Mouse (Mus musculus): ENCODE results near the gene Diras1. TPM values are rescaled to one million over a fixed set of nuclear protein-coding genes. Genes with fewer than 3 reads are reported as not detected.

Diras1 gene
- polyA plus RNA-seq, 1 experiment from 2014 or later: 0.40 TPM

DNA sequence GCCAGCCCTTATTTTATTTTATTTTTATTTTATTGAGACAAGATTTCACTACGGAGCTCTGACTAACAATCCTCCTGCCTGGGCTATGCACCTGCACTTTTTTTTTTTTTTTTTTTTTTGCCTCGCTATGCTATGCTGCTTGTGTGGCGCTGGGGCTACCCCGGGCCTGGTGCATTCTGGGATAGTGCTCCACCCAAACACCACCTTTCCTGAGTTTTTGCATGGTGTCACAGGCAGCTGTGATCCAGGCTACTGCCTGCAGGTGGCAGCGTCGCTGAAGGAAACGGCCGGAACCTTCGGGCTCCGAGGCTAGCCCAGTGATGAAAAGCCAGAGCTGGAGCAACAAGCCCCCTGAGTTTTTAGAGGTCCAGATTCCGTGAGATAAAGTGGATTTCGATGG, 26.7 kb downstream of the Diras1 start:
- Histone ChIP-seq H3K4me3 (ENCODE audit: low read depth, low read length) (no peak overlapping the region), H3K27ac (replicated peaks) (no peak overlapping the region), H3K27me3 (ENCODE audit: control insufficient read depth, insufficient read depth, low read length) (no peaks in the 10 kb centered on the region), H3K36me3 (ENCODE audit: control insufficient read depth, insufficient read depth, low read length) (no peaks in the 10 kb centered on the region), H3K9ac (ENCODE audit: low read length) (no peak overlapping the region), H3K4me2 (replicated peaks; ENCODE audit: low read depth) (no peak overlapping the region), H3K4me1 (replicated peaks; ENCODE audit: control insufficient read depth, insufficient read depth) (no peaks in the 10 kb centered on the region; the same call in 1 of the 2 replicates), H3K9me3 (ENCODE audit: control insufficient read depth, low read length) (no peaks in the 10 kb centered on the region)
- TF ChIP-seq CTCF (IDR thresholded peaks at IDR 0.05; ENCODE audit: low read depth) (peak; percentile 79), EP300 (optimal IDR thresholded peaks at IDR 0.05) (no peak)
- WGBS: 9% methylated on average over 12 of the region's 12 CpGs
- ATAC-seq (ENCODE audit: low FRiP score, low TSS enrichment) (peak; percentile 51; the same call in 1 of the 2 replicates), DNase-seq (ENCODE audit: low spot score) (peak; percentile 77)

DNA sequence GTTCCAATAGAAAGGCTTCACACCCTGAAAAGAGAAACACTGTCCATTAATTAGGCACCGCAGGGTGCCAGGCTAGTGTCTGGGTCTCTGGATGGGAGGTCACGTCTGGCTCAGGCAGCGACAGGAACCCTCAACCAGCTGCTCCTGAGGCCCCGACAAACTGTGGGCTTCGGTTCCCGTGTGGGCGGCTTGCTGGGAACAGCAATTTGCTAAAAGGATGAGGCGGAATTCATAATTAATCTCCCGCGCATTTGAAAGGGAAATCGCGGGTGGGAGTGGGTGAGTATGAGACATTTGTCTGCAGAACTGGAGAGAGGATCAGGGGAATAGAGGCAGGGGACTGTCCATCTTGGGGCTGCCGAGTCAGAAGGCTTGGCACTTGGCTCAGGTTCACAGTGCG, 27.4 kb downstream of the Diras1 start:
- WGBS: 37% methylated on average over 14 of the region's 14 CpGs
- DNase-seq (ENCODE audit: low spot score): no peak
- H3K27me3 ChIP-seq (ENCODE audit: control insufficient read depth, insufficient read depth, low read length): no peaks in the 10 kb centered on the region

DNA sequence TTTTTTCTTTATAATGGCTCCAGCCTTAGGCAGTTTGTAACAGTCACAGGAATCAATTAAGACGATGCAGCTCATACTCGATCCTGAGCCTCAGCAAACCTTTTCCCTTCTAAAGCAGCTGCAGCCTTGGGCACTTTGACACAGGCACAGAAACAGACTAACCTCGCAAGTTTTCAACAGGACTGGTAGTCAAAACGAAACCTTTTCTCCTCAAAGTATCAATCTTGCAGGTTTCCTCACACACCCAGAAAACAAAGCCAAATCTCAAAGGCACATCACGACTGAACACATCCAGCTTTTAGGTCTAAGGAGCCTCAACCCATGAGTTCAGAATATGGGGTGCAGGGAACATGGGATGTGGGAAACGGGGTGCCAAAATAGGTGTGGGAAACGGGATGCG, 28.1 kb downstream of the Diras1 start:
- H3K27ac ChIP-seq (replicated peaks): no peak overlapping the region
- H3K36me3 ChIP-seq (ENCODE audit: control insufficient read depth, insufficient read depth, low read length): no peaks in the 10 kb centered on the region
- H3K4me1 ChIP-seq (replicated peaks; ENCODE audit: control insufficient read depth, insufficient read depth): no peaks in the 10 kb centered on the region; the same call in 1 of the 2 replicates
- H3K4me3 ChIP-seq (ENCODE audit: low read depth, low read length): no peak overlapping the region
- 78% methylated on average over 8 of the region's 8 CpGs for WGBS
- H3K9ac ChIP-seq (ENCODE audit: low read length): no peak overlapping the region
- no peaks in the 10 kb centered on the region for H3K9me3 ChIP-seq (ENCODE audit: control insufficient read depth, low read length)
- H3K27me3 ChIP-seq (ENCODE audit: control insufficient read depth, insufficient read depth, low read length): no peaks in the 10 kb centered on the region
- DNase-seq (ENCODE audit: low spot score): no peak
- no peak for ATAC-seq (ENCODE audit: low FRiP score, low TSS enrichment)
- no peak overlapping the region for H3K4me2 ChIP-seq (replicated peaks; ENCODE audit: low read depth)
- no peak for TF ChIP-seq CTCF (IDR thresholded peaks at IDR 0.05; ENCODE audit: low read depth)
- TF ChIP-seq EP300 (optimal IDR thresholded peaks at IDR 0.05): no peak

More for the DNA sequence above, 27.4 kb downstream of the Diras1 start:
- Histone ChIP-seq H3K27ac (replicated peaks) (no peak overlapping the region), H3K4me3 (ENCODE audit: low read depth, low read length) (no peak overlapping the region), H3K9me3 (ENCODE audit: control insufficient read depth, low read length) (no peaks in the 10 kb centered on the region), H3K4me2 (replicated peaks; ENCODE audit: low read depth) (no peak overlapping the region), H3K4me1 (replicated peaks; ENCODE audit: control insufficient read depth, insufficient read depth) (no peaks in the 10 kb centered on the region; the same call in 1 of the 2 replicates), H3K9ac (ENCODE audit: low read length) (no peak overlapping the region), H3K36me3 (ENCODE audit: control insufficient read depth, insufficient read depth, low read length) (no peaks in the 10 kb centered on the region)
- no peak for TF ChIP-seq CTCF (IDR thresholded peaks at IDR 0.05; ENCODE audit: low read depth)
- TF ChIP-seq EP300 (optimal IDR thresholded peaks at IDR 0.05): no peak
- ATAC-seq (ENCODE audit: low FRiP score, low TSS enrichment): no peak

DNA sequence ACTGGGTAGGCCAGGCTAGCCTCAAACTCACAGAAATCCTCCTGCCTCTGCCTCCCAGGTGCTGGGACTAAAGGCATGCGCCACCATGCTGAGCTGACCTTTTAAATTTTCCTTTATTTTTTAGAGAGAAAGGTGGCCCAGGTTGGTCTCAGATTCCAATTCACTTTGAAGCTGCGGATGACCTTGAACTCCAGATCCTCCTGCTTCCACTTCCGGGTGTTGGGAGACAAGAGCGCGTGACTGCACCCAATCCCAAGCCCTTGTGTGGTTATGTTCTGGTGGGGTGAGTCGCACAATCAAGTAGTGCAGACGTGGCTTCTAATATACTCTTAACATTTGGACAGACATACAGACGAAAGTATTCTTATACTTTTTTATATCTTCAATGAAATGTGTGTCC, 29.0 kb downstream of the Diras1 start:
- Histone ChIP-seq H3K27me3 (ENCODE audit: control insufficient read depth, insufficient read depth, low read length) (no peaks in the 10 kb centered on the region), H3K36me3 (ENCODE audit: control insufficient read depth, insufficient read depth, low read length) (no peaks in the 10 kb centered on the region), H3K4me1 (replicated peaks; ENCODE audit: control insufficient read depth, insufficient read depth) (no peaks in the 10 kb centered on the region; the same call in 1 of the 2 replicates), H3K9ac (ENCODE audit: low read length) (no peak overlapping the region), H3K4me2 (replicated peaks; ENCODE audit: low read depth) (no peak overlapping the region), H3K27ac (replicated peaks) (no peak overlapping the region), H3K4me3 (ENCODE audit: low read depth, low read length) (no peak overlapping the region), H3K9me3 (ENCODE audit: control insufficient read depth, low read length) (no peaks in the 10 kb centered on the region)
- no peak for DNase-seq (ENCODE audit: low spot score)
- ATAC-seq (ENCODE audit: low FRiP score, low TSS enrichment): no peak
- WGBS: 94% methylated on average over 8 of the region's 8 CpGs
- TF ChIP-seq CTCF (IDR thresholded peaks at IDR 0.05; ENCODE audit: low read depth) (no peak), EP300 (optimal IDR thresholded peaks at IDR 0.05) (no peak)

DNA sequence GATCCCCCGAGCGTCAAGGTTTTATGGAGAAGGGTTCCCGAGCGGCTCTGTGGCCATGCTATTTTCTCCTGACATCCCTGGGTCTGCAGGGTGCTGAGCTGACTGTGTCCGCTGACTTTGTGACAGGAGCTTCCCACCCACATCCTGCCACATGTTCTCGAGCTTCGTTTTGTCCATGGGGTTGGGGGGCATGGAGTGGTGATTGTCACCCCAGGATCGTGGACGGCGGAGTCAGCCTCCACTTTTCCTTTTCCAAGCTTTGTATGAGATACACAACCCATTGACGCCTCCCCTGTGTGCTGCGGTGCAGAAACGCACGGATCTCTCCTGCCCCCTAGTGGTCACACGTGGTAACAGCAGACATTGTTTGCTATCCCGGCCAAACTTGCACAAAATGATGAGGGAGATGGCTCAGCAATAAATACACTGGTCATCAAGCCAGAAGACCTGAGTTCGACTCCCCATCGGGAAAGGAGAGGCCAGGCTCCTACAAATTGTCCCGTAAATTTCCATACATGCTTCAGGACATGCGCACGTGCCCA, 30.3 kb downstream of the Diras1 start:
- Histone ChIP-seq H3K27ac (replicated peaks) (no peak overlapping the region), H3K9ac (ENCODE audit: low read length) (0 out of 2 replicates have a peak overlapping the region, but pooled peaks have one; percentile 27), H3K4me1 (replicated peaks; ENCODE audit: control insufficient read depth, insufficient read depth) (no peaks in the 10 kb centered on the region; the same call in 1 of the 2 replicates), H3K9me3 (ENCODE audit: control insufficient read depth, low read length) (no peaks in the 10 kb centered on the region), H3K36me3 (ENCODE audit: control insufficient read depth, insufficient read depth, low read length) (no peaks in the 10 kb centered on the region), H3K4me2 (replicated peaks; ENCODE audit: low read depth) (no peak overlapping the region; the same call in 1 of the 2 replicates), H3K4me3 (ENCODE audit: low read depth, low read length) (no peak overlapping the region), H3K27me3 (ENCODE audit: control insufficient read depth, insufficient read depth, low read length) (no peaks in the 10 kb centered on the region)
- DNase-seq (ENCODE audit: low spot score): peak; percentile 75
- TF ChIP-seq EP300 (optimal IDR thresholded peaks at IDR 0.05) (no peak), CTCF (IDR thresholded peaks at IDR 0.05; ENCODE audit: low read depth) (peak; percentile 100)
- ATAC-seq (ENCODE audit: low FRiP score, low TSS enrichment): no peak; the same call in 1 of the 2 replicates
- WGBS: 9% methylated on average over 21 of the region's 21 CpGs

DNA sequence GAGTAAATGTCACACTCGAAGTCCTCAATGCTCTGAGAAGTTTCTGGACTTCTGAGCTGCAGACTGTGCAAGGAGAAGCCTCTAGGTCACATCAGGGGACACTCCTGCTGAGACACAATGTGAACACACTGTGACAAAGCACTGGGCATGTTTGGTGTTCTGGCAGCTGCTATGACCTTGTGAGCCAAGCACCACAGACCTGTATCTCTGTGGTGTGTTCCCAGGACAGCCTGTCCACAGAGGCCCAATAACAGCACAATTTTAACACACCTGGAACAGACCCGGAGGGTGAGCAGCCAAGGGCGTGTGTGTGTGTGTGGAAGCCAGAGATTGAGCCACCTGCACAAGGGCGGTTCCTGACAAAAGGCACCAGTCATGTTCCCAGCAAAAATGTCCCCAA, 30.8 kb downstream of the Diras1 start:
- no peak for TF ChIP-seq CTCF (IDR thresholded peaks at IDR 0.05; ENCODE audit: low read depth)
- TF ChIP-seq EP300 (optimal IDR thresholded peaks at IDR 0.05): no peak
- Histone ChIP-seq H3K4me2 (replicated peaks; ENCODE audit: low read depth) (no peak overlapping the region), H3K4me3 (ENCODE audit: low read depth, low read length) (no peak overlapping the region), H3K36me3 (ENCODE audit: control insufficient read depth, insufficient read depth, low read length) (no peaks in the 10 kb centered on the region), H3K9me3 (ENCODE audit: control insufficient read depth, low read length) (no peaks in the 10 kb centered on the region), H3K9ac (ENCODE audit: low read length) (0 out of 2 replicates have a peak overlapping the region, but pooled peaks have one; percentile 27), H3K27me3 (ENCODE audit: control insufficient read depth, insufficient read depth, low read length) (no peaks in the 10 kb centered on the region), H3K4me1 (replicated peaks; ENCODE audit: control insufficient read depth, insufficient read depth) (no peaks in the 10 kb centered on the region; the same call in 1 of the 2 replicates), H3K27ac (replicated peaks) (no peak overlapping the region)
- WGBS: 48% methylated on average over 4 of the region's 4 CpGs
- DNase-seq (ENCODE audit: low spot score) (no peak), ATAC-seq (ENCODE audit: low FRiP score, low TSS enrichment) (no peak)
